Mouse (Mus musculus): ENCODE measurements around the gene Grid1. TPM values are rescaled to one million over a fixed set of nuclear protein-coding genes. Genes with fewer than 3 reads are reported as not detected.

Grid1 gene
- 0.07 and 0.15 TPM in 2 replicates for polyA plus RNA-seq (2015; fragmentation: Nextera tagmentation; extraction: Ambion mirVana)

DNA sequence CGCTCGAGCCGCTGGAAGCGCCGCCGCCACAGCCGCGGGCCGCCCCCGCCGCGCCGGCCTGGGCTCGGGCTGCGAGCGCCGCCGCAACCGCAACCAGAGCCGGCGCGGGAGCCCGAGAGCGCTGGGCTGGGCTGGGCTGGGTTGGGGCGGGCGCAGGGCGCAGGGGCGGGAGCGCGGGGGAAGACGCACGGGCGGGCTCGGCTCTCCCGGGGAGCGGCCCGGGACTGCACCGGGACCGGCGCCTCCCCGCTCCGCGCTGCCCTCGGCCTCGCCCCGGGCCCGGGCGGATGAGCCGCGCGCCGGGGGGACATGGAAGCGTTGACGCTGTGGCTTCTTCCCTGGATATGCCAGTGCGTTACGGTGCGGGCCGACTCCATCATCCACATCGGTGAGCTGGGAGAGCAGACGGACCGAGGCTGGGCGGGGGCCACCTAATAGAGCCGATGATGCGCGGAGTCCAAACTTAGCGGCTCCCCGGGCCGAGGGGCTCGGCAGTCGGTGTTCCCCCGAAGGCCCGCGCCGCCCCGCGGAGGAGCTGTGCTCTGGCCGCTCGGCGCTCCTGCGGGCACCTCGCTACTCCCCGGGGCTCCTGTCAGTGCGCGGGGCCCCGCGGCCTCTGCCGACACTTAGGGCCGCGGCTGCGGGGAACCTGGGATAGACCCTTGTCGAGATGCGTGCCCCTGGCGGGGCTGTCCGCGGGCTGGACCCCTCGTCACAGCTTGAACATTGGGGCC, at the start of gene Grid1:
TSS of gene Grid1 (plus strand) at position 190 of the 734 bp plus-strand sequence.
- Histone ChIP-seq H3K36me3 (no peaks in the 10 kb centered on the region), H3K9ac (no peak within 1 kb of the TSS), H3K27ac (no peak within 1 kb of the TSS), H3K9me3 (replicated peaks) (no peaks in the 10 kb centered on the region), H3K4me1 (replicated peaks) (no peaks in the 10 kb centered on the region), H3K4me2 (peak within 1 kb of the TSS; percentile 57), H3K4me3 (replicated peaks) (peak within 1 kb of the TSS; percentile 45), H3K27me3 (peaks cover 89% of the 10 kb centered on the region)
- 1% methylated on average over 72 of the region's 96 CpGs for WGBS (ENCODE audit: insufficient replicate concordance)
- ATAC-seq (ENCODE audit: low read depth) = no peak
- no peak for DNase-seq

DNA sequence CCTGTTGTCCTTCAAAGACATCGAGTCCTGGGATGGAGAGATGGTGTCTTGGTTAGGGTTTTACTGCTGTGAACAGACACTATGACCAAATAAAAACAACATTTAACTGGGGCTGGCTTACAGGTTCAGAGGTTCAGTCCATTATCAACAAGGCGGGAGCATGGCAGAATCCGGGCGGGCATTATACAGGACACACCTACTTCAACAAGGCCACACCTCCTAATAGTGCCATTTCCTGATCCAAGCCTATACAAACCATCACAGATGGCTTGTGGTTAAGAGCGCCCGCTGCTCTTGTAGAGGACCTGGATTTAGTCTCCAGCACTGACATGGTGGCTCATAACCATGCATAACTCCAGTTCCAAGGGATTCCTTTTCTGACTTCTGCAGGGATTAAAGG, 49.4 kb upstream of the Grid1 start:
- Histone ChIP-seq H3K27me3 (no peaks in the 10 kb centered on the region), H3K27ac (no peak overlapping the region), H3K36me3 (no peaks in the 10 kb centered on the region), H3K9me3 (replicated peaks) (no peaks in the 10 kb centered on the region), H3K4me1 (replicated peaks) (peaks cover 38% of the 10 kb centered on the region), H3K4me2 (peak overlapping the region; percentile 91), H3K4me3 (replicated peaks) (no peak overlapping the region), H3K9ac (no peak overlapping the region)
- ATAC-seq (ENCODE audit: low read depth) (peak; percentile 30; the same call in 1 of the 2 replicates), DNase-seq (peak; percentile 22)
- WGBS (ENCODE audit: insufficient replicate concordance) = 61% methylated on average over 6 of the region's 6 CpGs

DNA sequence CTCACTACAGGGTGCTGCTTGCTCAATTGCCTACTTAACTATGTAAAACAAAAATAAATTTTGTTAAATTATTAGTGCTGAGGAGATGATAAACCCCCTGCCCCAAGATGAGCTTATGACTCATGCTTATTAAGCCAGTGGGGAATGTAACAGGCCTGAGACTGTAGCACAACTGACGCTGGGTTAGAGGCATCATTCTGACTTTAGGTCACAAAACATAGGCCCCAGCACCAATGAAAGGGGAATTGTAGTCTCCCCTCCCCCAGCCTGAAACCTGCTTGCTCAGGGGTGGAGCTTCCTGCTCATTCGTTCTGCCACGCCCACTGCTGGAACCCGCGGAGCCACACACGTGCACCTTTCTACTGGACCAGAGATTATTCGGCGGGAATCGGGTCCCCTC, 48.3 kb upstream of the Grid1 start:
- 14% methylated on average over 9 of the region's 9 CpGs for WGBS (ENCODE audit: insufficient replicate concordance)
- Histone ChIP-seq H3K27ac (no peak overlapping the region), H3K36me3 (no peaks in the 10 kb centered on the region), H3K9ac (no peak overlapping the region), H3K9me3 (replicated peaks) (no peaks in the 10 kb centered on the region), H3K27me3 (no peaks in the 10 kb centered on the region), H3K4me1 (replicated peaks) (peaks cover 38% of the 10 kb centered on the region), H3K4me3 (replicated peaks) (no peak overlapping the region), H3K4me2 (no peak overlapping the region)
- no peak for DNase-seq
- no peak for ATAC-seq (ENCODE audit: low read depth)

DNA sequence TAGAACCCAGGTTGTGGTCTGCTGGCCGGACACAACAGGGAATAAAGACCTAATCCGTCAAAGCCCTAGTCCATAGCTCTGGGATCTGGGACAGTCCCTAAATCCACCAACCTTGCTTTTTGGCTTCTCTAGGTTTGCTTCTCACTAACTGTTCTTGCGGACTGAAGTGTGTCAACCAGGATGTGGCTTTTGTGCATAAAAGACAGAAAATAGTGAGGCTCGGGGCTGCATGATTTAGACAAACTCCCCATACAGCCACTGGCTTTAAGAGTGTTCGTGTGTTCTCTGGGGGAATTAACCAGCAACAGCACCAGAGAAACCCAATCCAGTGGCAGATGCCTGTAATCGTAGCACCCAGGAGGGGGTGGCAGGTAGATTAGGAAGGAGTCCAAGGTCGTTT, 47.8 kb upstream of the Grid1 start:
- peaks cover 38% of the 10 kb centered on the region for H3K4me1 ChIP-seq (replicated peaks)
- DNase-seq = no peak
- no peak overlapping the region for H3K27ac ChIP-seq
- no peak overlapping the region for H3K4me2 ChIP-seq
- no peak overlapping the region for H3K9ac ChIP-seq
- no peak for ATAC-seq (ENCODE audit: low read depth)
- H3K4me3 ChIP-seq (replicated peaks) = no peak overlapping the region
- H3K36me3 ChIP-seq = no peaks in the 10 kb centered on the region
- no peaks in the 10 kb centered on the region for H3K27me3 ChIP-seq
- 53% methylated on average over 7 of the region's 7 CpGs for WGBS (ENCODE audit: insufficient replicate concordance)
- H3K9me3 ChIP-seq (replicated peaks) = no peaks in the 10 kb centered on the region

DNA sequence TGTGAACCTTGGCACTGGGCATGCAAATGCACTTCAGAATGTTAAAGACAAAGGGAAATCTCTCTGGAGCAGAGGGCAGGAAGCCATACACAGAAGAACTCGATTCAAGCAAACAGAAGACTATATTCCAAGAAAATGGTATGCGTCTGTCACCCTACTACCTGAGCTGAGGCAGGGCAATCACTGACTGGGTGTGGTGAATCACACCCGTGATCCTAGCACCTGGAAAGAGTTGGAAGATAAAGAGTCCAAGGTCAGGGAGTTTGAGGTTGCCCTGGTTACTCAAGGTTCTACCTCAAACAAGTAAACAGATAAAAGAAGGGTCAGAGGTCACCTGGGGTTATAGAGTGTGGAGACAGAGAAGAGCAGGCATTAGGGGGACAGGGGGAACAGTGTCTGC, 46.2 kb upstream of the Grid1 start:
- ATAC-seq (ENCODE audit: low read depth) = no peak
- Histone ChIP-seq H3K4me3 (replicated peaks) (no peak overlapping the region), H3K27me3 (no peaks in the 10 kb centered on the region), H3K27ac (no peak overlapping the region), H3K9me3 (replicated peaks) (no peaks in the 10 kb centered on the region), H3K4me1 (replicated peaks) (peaks cover 31% of the 10 kb centered on the region), H3K4me2 (no peak overlapping the region), H3K36me3 (no peaks in the 10 kb centered on the region), H3K9ac (no peak overlapping the region)
- DNase-seq = no peak
- WGBS (ENCODE audit: insufficient replicate concordance) = 39% methylated on average over 3 of the region's 3 CpGs

DNA sequence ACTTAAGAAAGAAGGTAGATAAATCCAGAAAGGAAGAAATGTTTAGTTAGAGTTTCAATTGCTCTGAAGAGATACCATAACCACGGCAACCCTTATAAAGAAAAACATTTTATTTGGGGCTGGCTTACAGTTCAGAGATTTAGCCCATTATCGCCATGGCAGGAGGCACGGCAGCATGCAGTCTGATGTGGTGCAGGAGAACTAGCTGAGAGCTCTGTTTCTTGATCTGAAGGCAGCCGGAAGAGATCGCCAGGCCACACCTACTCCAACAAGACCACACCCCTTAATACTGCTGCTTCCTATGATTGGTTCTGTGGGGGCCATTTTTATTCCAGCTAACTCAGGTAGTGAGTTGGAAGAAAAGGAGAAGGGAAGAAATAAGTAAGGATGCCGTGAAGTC, 45.7 kb upstream of the Grid1 start:
- Histone ChIP-seq H3K36me3 (no peaks in the 10 kb centered on the region), H3K9ac (no peak overlapping the region), H3K4me1 (replicated peaks) (peaks cover 26% of the 10 kb centered on the region), H3K27ac (no peak overlapping the region), H3K27me3 (no peaks in the 10 kb centered on the region), H3K4me2 (no peak overlapping the region), H3K9me3 (replicated peaks) (no peaks in the 10 kb centered on the region), H3K4me3 (replicated peaks) (no peak overlapping the region)
- no peak for DNase-seq
- no peak for ATAC-seq (ENCODE audit: low read depth)
- WGBS (ENCODE audit: insufficient replicate concordance) = 71% methylated on average over 6 of the region's 6 CpGs

DNA sequence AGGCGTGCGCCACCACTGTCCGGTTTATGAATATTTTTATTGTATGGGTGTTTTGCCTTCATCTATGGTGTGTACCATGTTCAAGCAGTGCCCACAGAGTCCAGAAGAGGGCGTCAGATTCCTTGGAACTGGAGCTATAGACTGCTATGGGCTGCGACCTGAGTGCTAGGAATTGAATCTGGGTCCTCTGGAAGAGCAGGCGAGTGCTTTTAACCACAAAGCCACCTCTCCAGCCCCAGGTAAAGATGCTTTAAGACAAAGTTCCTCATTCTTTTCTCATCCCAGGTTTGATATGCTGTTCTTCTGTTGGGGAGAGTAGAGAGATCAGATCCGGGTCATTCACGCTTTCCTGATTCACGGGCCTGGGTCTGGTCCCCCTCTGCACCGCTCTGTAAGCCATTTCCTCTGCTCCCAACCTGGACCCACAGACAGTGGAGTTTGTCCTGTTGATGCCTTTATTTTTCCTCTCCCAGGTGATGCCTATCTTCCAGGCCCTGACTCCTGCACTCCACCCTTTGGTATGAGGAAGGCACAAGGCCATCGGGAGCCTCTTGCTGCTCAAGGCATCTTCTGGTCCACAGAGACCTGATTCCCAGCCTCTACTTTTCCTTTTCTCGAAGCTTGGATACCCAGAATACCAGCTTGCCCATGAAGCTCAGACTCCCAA, 43.1 kb upstream of the Grid1 start:
- DNase-seq = no peak
- H3K9ac ChIP-seq = no peak overlapping the region
- ATAC-seq (ENCODE audit: low read depth) = no peak
- H3K27ac ChIP-seq = no peak overlapping the region
- no peaks in the 10 kb centered on the region for H3K9me3 ChIP-seq (replicated peaks)
- 0 out of 2 replicates have a peak, but pooled peaks cover 4% of the 10 kb centered on the region for H3K4me1 ChIP-seq (replicated peaks)
- H3K36me3 ChIP-seq = no peaks in the 10 kb centered on the region
- no peaks in the 10 kb centered on the region for H3K27me3 ChIP-seq
- 72% methylated on average over 12 of the region's 12 CpGs for WGBS (ENCODE audit: insufficient replicate concordance)
- no peak overlapping the region for H3K4me2 ChIP-seq
- H3K4me3 ChIP-seq (replicated peaks) = no peak overlapping the region

DNA sequence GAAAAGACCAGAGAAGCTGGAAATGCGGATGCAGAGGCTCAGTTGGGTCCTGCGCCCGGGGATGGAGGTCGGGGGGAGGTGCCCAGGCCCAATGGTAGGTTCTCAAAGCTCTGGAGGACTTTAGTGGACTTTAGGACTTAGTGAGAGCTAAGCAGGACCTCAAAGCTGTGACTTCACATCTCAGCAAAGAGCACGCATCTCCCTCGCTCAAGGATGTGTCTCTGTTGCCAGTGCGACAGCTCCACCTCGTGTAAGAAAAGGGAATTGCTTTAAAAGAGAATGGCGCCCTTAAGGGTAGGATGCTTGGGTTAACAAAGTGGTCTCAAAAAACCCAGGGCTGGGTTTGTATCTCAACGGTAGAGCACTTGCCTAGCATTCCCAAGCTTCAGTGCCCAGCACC, 42.1 kb upstream of the Grid1 start:
- Histone ChIP-seq H3K27me3 (no peaks in the 10 kb centered on the region), H3K9me3 (replicated peaks) (no peaks in the 10 kb centered on the region), H3K4me2 (no peak overlapping the region), H3K4me3 (replicated peaks) (no peak overlapping the region), H3K27ac (no peak overlapping the region), H3K36me3 (no peaks in the 10 kb centered on the region), H3K4me1 (replicated peaks) (no peaks in the 10 kb centered on the region), H3K9ac (no peak overlapping the region)
- WGBS (ENCODE audit: insufficient replicate concordance) = 15% methylated on average over 10 of the region's 10 CpGs
- ATAC-seq (ENCODE audit: low read depth) (no peak), DNase-seq (no peak)

DNA sequence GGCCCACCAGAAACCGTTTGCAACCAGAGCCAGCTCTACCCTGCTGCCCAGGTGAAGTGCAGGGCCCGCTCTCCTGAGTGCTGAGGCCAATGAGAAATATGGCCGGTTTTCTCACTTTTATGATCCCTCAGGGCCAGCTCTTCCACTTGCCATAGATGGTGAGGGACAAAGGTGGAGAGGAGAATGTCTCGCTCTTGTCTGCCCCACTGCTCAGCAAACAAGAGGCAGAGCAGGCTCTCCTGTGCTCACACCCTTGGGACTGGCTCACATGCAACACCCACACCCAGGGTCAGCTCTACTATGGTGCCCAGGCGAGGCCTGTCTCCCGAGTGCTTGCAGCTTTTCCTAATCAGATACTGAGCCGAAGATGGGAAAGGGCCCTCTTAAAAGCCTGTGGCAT, 41.1 kb upstream of the Grid1 start:
- 64% methylated on average over 7 of the region's 7 CpGs for WGBS (ENCODE audit: insufficient replicate concordance)
- ATAC-seq (ENCODE audit: low read depth) (no peak), DNase-seq (no peak)
- H3K4me2 ChIP-seq = no peak overlapping the region
- H3K9ac ChIP-seq = no peak overlapping the region
- no peak overlapping the region for H3K27ac ChIP-seq
- H3K4me1 ChIP-seq (replicated peaks) = no peaks in the 10 kb centered on the region
- H3K9me3 ChIP-seq (replicated peaks) = no peaks in the 10 kb centered on the region
- no peak overlapping the region for H3K4me3 ChIP-seq (replicated peaks)
- H3K36me3 ChIP-seq = no peaks in the 10 kb centered on the region
- H3K27me3 ChIP-seq = no peaks in the 10 kb centered on the region

DNA sequence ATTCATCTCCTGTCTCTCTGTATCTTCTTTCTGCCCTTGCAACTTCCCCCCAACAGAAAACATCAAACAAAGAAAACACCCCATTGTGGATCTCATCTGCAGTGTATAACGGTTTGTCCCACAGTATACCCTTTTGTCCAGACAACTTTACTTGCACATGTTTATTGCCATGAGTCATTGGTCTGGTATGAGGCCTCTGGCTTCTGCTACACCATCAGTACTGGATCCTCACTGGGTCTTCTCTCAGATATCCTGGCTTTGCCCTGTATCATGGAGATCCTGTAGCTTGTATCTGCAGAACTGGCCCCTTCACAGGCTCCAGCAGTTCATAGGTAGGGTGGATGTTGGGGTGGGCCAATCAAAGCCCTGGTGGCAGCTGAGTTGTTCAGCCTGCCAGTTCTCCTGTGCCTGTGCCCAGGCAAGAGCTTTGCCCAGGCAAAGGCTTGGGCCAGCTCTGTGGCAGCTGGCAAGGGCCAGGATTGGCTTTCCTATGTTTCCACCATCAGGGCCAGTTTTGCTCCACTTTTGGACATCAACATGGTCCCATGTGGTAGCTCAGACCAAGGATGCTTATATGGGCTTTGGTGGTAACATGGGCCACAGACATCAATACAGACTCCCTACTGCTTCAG, 26.4 kb upstream of the Grid1 start:
- Histone ChIP-seq H3K36me3 (no peaks in the 10 kb centered on the region), H3K4me2 (no peak overlapping the region), H3K27ac (no peak overlapping the region), H3K27me3 (no peaks in the 10 kb centered on the region), H3K4me3 (replicated peaks) (no peak overlapping the region), H3K9me3 (replicated peaks) (no peaks in the 10 kb centered on the region), H3K9ac (no peak overlapping the region), H3K4me1 (replicated peaks) (no peaks in the 10 kb centered on the region)
- ATAC-seq (ENCODE audit: low read depth) (no peak), DNase-seq (no peak)
- WGBS (ENCODE audit: insufficient replicate concordance) = 58% methylated on average over 1 of the region's 1 CpGs

DNA sequence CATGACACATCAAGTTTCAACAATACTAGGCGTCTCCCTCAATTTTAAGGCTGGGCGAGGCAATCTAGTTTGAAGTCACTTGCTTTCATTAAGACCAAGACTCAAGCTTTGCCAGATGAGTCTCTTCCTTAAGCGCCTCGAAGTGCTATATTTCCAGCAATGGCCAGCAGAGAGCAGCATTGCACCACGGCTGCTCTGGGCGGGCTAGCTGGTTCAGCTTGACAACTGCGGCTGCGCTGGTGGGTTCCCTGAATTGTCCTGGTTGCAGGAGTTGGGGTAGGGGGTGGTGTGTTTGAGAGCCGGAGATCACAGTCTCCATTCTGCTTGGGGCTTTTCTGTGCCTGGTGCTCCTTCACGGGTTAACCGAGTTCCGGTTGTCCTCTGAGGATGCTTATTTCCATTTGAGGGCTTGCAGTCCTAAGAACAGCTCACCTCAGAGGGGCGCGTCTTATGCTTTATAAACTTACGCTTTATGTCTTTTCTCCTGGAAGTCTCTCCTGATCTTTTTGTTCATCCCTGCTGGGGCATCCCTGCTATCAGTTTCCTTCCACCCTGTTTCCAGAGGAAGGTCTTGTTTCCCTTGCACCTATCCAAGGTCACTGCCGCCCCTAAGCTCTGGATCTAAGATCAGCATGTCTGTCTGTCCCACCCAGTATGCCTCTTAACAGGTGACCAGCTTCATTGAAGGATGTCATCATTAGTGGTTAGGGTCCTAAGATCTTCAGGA, 9.0 kb upstream of the Grid1 start:
- peak; percentile 28 for DNase-seq
- no peak overlapping the region for H3K4me2 ChIP-seq
- no peak overlapping the region for H3K27ac ChIP-seq
- no peaks in the 10 kb centered on the region for H3K9me3 ChIP-seq (replicated peaks)
- WGBS (ENCODE audit: insufficient replicate concordance) = 20% methylated on average over 16 of the region's 16 CpGs
- ATAC-seq (ENCODE audit: low read depth) = no peak
- H3K4me3 ChIP-seq (replicated peaks) = no peak overlapping the region
- no peaks in the 10 kb centered on the region for H3K36me3 ChIP-seq
- H3K27me3 ChIP-seq = peaks cover 11% of the 10 kb centered on the region
- no peaks in the 10 kb centered on the region for H3K4me1 ChIP-seq (replicated peaks)
- no peak overlapping the region for H3K9ac ChIP-seq
